Mouse (Mus musculus): ENCODE measurements around the gene Nfyb. TPM values are rescaled to one million over a fixed set of nuclear protein-coding genes. Genes with fewer than 3 reads are reported as not detected.
A peak's percentile ranks its signal among the peaks of the same experiment; 100 is the strongest.

Gene Nfyb
- total and polyA plus RNA-seq, 3 experiments: 24.0 to 39.6 (median 26.6) TPM

DNA sequence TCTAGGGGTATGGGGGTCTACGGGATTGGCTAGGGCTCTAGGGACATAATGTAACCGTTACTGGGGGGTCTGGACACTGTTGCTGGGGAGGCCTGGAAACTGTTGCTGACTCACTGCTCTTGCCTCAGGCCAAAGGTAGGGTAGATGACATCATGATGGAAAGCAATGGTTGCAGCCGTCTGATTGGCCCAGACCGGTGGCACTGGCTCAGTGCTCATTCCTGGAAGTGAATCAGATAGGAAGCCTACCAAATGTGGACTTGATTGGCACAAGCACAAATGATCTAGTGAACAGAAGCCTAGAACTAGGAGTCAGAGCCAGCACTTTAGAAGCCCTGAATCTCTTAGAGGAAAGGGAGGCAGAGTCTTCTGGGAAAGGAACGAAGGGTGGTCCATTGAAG lies 26.6 kb upstream of the Nfyb start:
- no peak overlapping the region for H3K4me2 ChIP-seq (ENCODE audit: insufficient read depth, low read depth, poor library complexity, severe bottlenecking)
- TF ChIP-seq JUND (conservative IDR thresholded peaks at IDR 0.05; ENCODE audit: low read depth, low read length) (no peak), POLR2A (IDR thresholded peaks at IDR 0.05; ENCODE audit: low read depth, low read length) (no peak), POLR2AphosphoS2 (IDR thresholded peaks at IDR 0.05; ENCODE audit: low read depth, low read length) (no peak), HCFC1 (IDR thresholded peaks at IDR 0.05; ENCODE audit: low read depth, low read length) (no peak)
- peaks cover 4 to 8% of the 10 kb centered on the region in 2 experiments; a peak in 3 of 4 replicates for H3K4me1 ChIP-seq (ENCODE audit: control insufficient read depth in 1 of 2, insufficient read depth in 2 of 2)
- DNase-seq (ENCODE audit: extremely low read depth): no peak
- dilution Hi-C loops (cut with MboI; ENCODE audit: extremely low pct_ligation_motif_present, extremely low pct_unique_long_range_greater_than_20kb, low sequenced_read_pairs) (no loop called here), in situ Hi-C loops (cut with MboI; ENCODE audit: low pct_ligation_motif_present, low pct_unique_long_range_greater_than_20kb, low sequenced_read_pairs) (loop anchor here (25.0 kb wide), 1 partner anchor 422 kb away; no protein-coding TSS in a partner anchor)
- no peaks in the 10 kb centered on the region for H3K36me3 ChIP-seq (replicated peaks in 1 of 2; ENCODE audit: control insufficient read depth in 1 of 2, insufficient read depth in 1 of 2, low read length in 1 of 2)
- H3K4me3 ChIP-seq (replicated peaks in 1 of 3; ENCODE audit: low read depth in 2 of 3, low read length in 2 of 3, poor library complexity in 1 of 3): no peak overlapping the region
- H3K9ac ChIP-seq (ENCODE audit: insufficient read depth, low read depth): no peak overlapping the region
- no peak overlapping the region for H3K27ac ChIP-seq (ENCODE audit: insufficient read depth, low read depth)
- H3K9me3 ChIP-seq (replicated peaks; ENCODE audit: low read length): peaks cover 4% of the 10 kb centered on the region
- H3K79me2 ChIP-seq (replicated peaks; ENCODE audit: control insufficient read depth, extremely low read depth, insufficient read depth, poor library complexity, severe bottlenecking): no peaks in the 10 kb centered on the region
- H3K27me3 ChIP-seq (replicated peaks): no peaks in the 10 kb centered on the region

DNA sequence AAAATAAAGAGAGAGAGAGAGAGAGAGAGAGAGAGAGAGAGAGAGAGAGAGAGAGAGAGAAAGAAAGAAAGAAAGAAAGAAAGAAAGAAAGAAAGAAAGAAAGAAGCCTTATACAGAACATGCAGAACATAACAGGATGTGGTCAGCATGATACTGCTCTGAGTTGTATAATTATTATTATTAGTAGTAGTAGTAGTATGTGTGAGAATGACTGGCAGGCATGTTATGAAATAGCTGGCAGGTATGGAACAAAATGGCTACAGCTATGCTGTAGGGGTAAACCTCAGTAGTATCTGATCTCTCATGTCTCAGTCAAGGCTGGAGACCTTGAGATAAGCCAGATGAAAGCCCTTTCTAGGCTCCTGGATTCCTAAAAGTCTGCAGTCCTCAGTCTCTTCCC lies 25.2 kb upstream of the Nfyb start:
- Histone ChIP-seq H3K4me2 (ENCODE audit: insufficient read depth, low read depth, poor library complexity, severe bottlenecking) (no peak overlapping the region), H3K4me3 (replicated peaks in 1 of 3; ENCODE audit: low read depth in 2 of 3, low read length in 2 of 3, poor library complexity in 1 of 3) (no peak overlapping the region), H3K79me2 (replicated peaks; ENCODE audit: control insufficient read depth, extremely low read depth, insufficient read depth, poor library complexity, severe bottlenecking) (no peaks in the 10 kb centered on the region), H3K27me3 (replicated peaks) (no peaks in the 10 kb centered on the region), H3K4me1 (ENCODE audit: control insufficient read depth in 1 of 2, insufficient read depth in 2 of 2) (no peaks in the 10 kb centered on the region), H3K36me3 (replicated peaks in 1 of 2; ENCODE audit: control insufficient read depth in 1 of 2, insufficient read depth in 1 of 2, low read length in 1 of 2) (no peaks in the 10 kb centered on the region), H3K9me3 (replicated peaks; ENCODE audit: low read length) (peaks cover 4% of the 10 kb centered on the region), H3K27ac (ENCODE audit: insufficient read depth, low read depth) (no peak overlapping the region), H3K9ac (ENCODE audit: insufficient read depth, low read depth) (no peak overlapping the region)
- DNase-seq (ENCODE audit: extremely low read depth): no peak
- dilution Hi-C loops (cut with MboI; ENCODE audit: extremely low pct_ligation_motif_present, extremely low pct_unique_long_range_greater_than_20kb, low sequenced_read_pairs): no loop called here
- in situ Hi-C loops (cut with MboI; ENCODE audit: low pct_ligation_motif_present, low pct_unique_long_range_greater_than_20kb, low sequenced_read_pairs): loop anchor here (25.0 kb wide), 1 partner anchor 423 kb away; no protein-coding TSS in a partner anchor
- TF ChIP-seq BHLHE40 (IDR thresholded peaks at IDR 0.05; ENCODE audit: low read depth, low read length) (no peak), IRF4 (IDR thresholded peaks at IDR 0.05; ENCODE audit: low read depth, low read length) (no peak), ZNF384 (IDR thresholded peaks at IDR 0.05; ENCODE audit: low read depth, low read length) (no peak), TCF12 (IDR thresholded peaks at IDR 0.05; ENCODE audit: low read depth, low read length) (no peak)

DNA sequence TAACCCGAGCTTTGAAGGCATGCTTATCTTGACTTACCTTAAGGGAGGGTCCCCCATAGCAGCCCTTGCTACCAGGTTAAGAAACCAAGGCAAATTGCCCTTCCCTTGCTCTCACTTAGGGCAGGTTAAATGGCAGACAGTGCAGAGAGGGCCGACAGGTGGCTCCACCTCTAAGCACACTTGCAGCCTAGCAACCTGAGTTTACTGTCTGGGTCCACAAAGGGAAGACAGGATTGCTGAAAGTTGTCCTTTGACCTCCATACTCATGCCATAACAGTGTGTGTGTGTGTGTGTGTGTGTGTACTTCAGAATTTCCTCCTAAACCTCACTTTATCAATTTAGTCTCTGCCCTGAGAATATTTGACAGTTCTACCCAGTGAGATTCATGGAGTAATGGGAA lies 18.5 kb upstream of the Nfyb start:
- dilution Hi-C loops (cut with MboI; ENCODE audit: extremely low pct_ligation_motif_present, extremely low pct_unique_long_range_greater_than_20kb, low sequenced_read_pairs): no loop called here

More for the DNA sequence above, 18.5 kb upstream of the Nfyb start:
- Histone ChIP-seq H3K9ac (ENCODE audit: insufficient read depth, low read depth) (no peak overlapping the region), H3K4me2 (ENCODE audit: insufficient read depth, low read depth, poor library complexity, severe bottlenecking) (no peak overlapping the region), H3K27ac (ENCODE audit: insufficient read depth, low read depth) (no peak overlapping the region), H3K27me3 (replicated peaks) (peaks cover 2% of the 10 kb centered on the region), H3K36me3 (replicated peaks in 1 of 2; ENCODE audit: control insufficient read depth in 1 of 2, insufficient read depth in 1 of 2, low read length in 1 of 2) (no peaks in the 10 kb centered on the region), H3K79me2 (replicated peaks; ENCODE audit: control insufficient read depth, extremely low read depth, insufficient read depth, poor library complexity, severe bottlenecking) (no peaks in the 10 kb centered on the region), H3K4me3 (replicated peaks in 1 of 3; ENCODE audit: low read depth in 2 of 3, low read length in 2 of 3, poor library complexity in 1 of 3) (no peak overlapping the region), H3K4me1 (ENCODE audit: control insufficient read depth in 1 of 2, insufficient read depth in 2 of 2) (peaks cover 3 to 12% of the 10 kb centered on the region in 2 experiments; a peak in 3 of 4 replicates), H3K9me3 (replicated peaks; ENCODE audit: low read length) (peaks cover 3% of the 10 kb centered on the region)
- TF ChIP-seq CHD1 (IDR thresholded peaks at IDR 0.05; ENCODE audit: low read depth, low read length) (no peak), USF1 (IDR thresholded peaks at IDR 0.05; ENCODE audit: low read depth, low read length) (no peak), USF2 (conservative IDR thresholded peaks at IDR 0.05; ENCODE audit: low read depth, low read length) (no peak), MEF2A (IDR thresholded peaks at IDR 0.05; ENCODE audit: borderline replicate concordance, low read depth, low read length) (no peak), SMC3 (IDR thresholded peaks at IDR 0.05; ENCODE audit: low read depth, low read length) (peak; percentile 29), CTCF (conservative IDR thresholded peaks at IDR 0.05 in 1 of 2, IDR thresholded peaks at IDR 0.05 in 1 of 2; ENCODE audit: low read depth in 2 of 2, low read length in 2 of 2) (peak in 1 of 2 experiments; percentile 47; a peak in 2 of 4 replicates), ZKSCAN1 (IDR thresholded peaks at IDR 0.05; ENCODE audit: borderline replicate concordance, low read depth, low read length) (no peak), TCF12 (IDR thresholded peaks at IDR 0.05; ENCODE audit: low read depth, low read length) (no peak), MAFK (IDR thresholded peaks at IDR 0.05; ENCODE audit: insufficient replicate concordance, low read length) (no peak), EP300 (IDR thresholded peaks at IDR 0.05; ENCODE audit: low read length) (no peak), MAX (IDR thresholded peaks at IDR 0.05; ENCODE audit: low read length) (no peak)
- in situ Hi-C loops (cut with MboI; ENCODE audit: low pct_ligation_motif_present, low pct_unique_long_range_greater_than_20kb, low sequenced_read_pairs): loop anchor here (25.0 kb wide), 1 partner anchor 430 kb away; no protein-coding TSS in a partner anchor
- DNase-seq (ENCODE audit: extremely low read depth): no peak

Data from CH12.LX (cell line).